Mouse (Mus musculus) liver, postnatal 0 days (tissue): ENCODE results near the gene Elf2. TPM values are rescaled to one million over a fixed set of nuclear protein-coding genes. Genes with fewer than 3 reads are reported as not detected.

Experiments used
- ATAC-seq: fragments of 200-750 bp; cut with Nextera tagmentation; 2 replicates; pipeline ENCODE4 v1.8.0; 2017; ENCODE audit warnings: mild to moderate bottlenecking, moderate library complexity
- DNase-seq: peaks from one replicate; pipeline ENCODE4 v3.0.0-alpha.2; 2016
- H3K27ac ChIP-seq: fragments of 300-500 bp; sonication (generic); 2 replicates; pipeline ENCODE4 v1.5.1; 2014; ENCODE audit warnings: antibody characterized with exemption, moderate library complexity, mild to moderate bottlenecking, low read depth
- H3K27me3 ChIP-seq: fragments of 300-500 bp; sonication (generic); 2 replicates; pipeline ENCODE4 v1.6.1; 2014; ENCODE audit warnings: low read length, control low read depth, mixed read lengths; ENCODE audit not compliant: insufficient read depth
- H3K36me3 ChIP-seq: fragments of 300-500 bp; sonication (generic); replicated peaks from 2 replicates; pipeline ENCODE4 v1.6.1; 2014; ENCODE audit warnings: mild to moderate bottlenecking, control low read depth, low read length, moderate library complexity, mixed read lengths; ENCODE audit not compliant: insufficient read depth
- H3K4me1 ChIP-seq: fragments of 300-500 bp; sonication (generic); 2 replicates; pipeline ENCODE4 v1.6.1; 2014; ENCODE audit warnings: antibody characterized with exemption, mild to moderate bottlenecking, control low read depth; ENCODE audit not compliant: insufficient read depth
- H3K4me2 ChIP-seq: fragments of 300-500 bp; sonication (generic); 2 replicates; pipeline ENCODE4 v1.6.1; 2014; ENCODE audit warnings: low read depth, mild to moderate bottlenecking, low read length, moderate library complexity, mixed read lengths
- H3K4me3 ChIP-seq: fragments of 300-500 bp; sonication (generic); 2 replicates; pipeline ENCODE4 v1.5.1; 2014; ENCODE audit warnings: low read depth, low read length
- H3K9ac ChIP-seq: fragments of 300-500 bp; sonication (generic); replicated peaks from 2 replicates; pipeline ENCODE4 v1.6.1; 2014; ENCODE audit warnings: mild to moderate bottlenecking, moderate library complexity
- H3K9me3 ChIP-seq: fragments of 300-500 bp; sonication (generic); 2 replicates; pipeline ENCODE4 v1.6.1; 2016; ENCODE audit warnings: mild to moderate bottlenecking, control low read depth, low read length, mixed read lengths
- CTCF ChIP-seq: sonication (generic); IDR thresholded peaks from 2 replicates; pipeline ENCODE4 v1.5.1; 2016; ENCODE audit warnings: antibody characterized with exemption, low read depth
- EP300 ChIP-seq: IDR thresholded peaks from 2 replicates; pipeline ENCODE4 v1.6.1; 2016; ENCODE audit warnings: antibody characterized with exemption, low read depth, mild to moderate bottlenecking
- WGBS: fragments of 180-500 bp; shearing (Covaris S2); extraction: QIAGEN DNeasy Blood & Tissue Kit; methylation state at CpG from one replicate; pipeline ENCODE4 v1.1.7; 2014; ENCODE audit not compliant: insufficient replicate concordance; 5-methylcytosine and 5-hydroxymethylcytosine counted together
- polyA plus RNA-seq: library from polyadenylated mRNA; unstranded; fragments of >200 nt; fragmentation: Nextera tagmentation; extraction: Ambion mirVana; gene quantifications from 2 replicates; pipeline ENCODE4 v1.2.1, GENCODE M21; 2015

Gene Elf2
- polyA plus RNA-seq, 1 experiment from 2014 or later = 22.1 TPM

GRCm38 (mm10) chr3:51233918-51234751, 106.3 kb downstream of the Elf2 start:
- peaks cover 46% of the 10 kb centered on the region for H3K4me1 ChIP-seq
- H3K27me3 ChIP-seq = no peaks in the 10 kb centered on the region
- no peak overlapping the region for H3K4me3 ChIP-seq
- no peaks in the 10 kb centered on the region for H3K9me3 ChIP-seq
- 35% methylated on average over 13 of the region's 13 CpGs for WGBS
- 0 out of 2 replicates have a peak overlapping the region, but pooled peaks have one; percentile 1 for H3K9ac ChIP-seq
- peak; percentile 77 for ATAC-seq
- peak; percentile 89 for DNase-seq
- no peak for TF ChIP-seq EP300
- TF ChIP-seq CTCF = peak; percentile 100
- peak overlapping the region; percentile 29 for H3K4me2 ChIP-seq
- H3K27ac ChIP-seq = peak overlapping the region; percentile 92
- no peaks in the 10 kb centered on the region; the same call in none of the 2 replicates for H3K36me3 ChIP-seq

DNA sequence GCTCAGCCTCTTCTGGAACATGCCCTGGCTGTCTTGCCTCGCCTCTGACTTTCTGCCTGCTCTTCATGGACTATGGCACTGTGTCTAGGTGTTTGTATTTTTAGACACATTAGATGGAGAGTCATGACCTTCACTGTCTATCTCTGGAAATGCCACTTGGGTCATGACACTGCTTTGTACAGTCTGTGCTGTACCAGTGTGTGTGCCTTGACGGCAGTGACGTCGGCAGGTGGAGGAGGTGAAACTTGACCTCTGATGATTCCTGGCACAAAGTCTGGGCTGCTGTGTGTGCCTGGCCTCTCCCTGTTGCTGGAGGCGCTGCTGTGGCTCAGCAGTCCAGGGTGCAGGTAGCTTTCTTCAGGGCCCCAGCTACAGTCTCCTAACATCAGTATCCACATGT, 107.0 kb downstream of the Elf2 start:
- peak; percentile 77 for ATAC-seq
- H3K4me2 ChIP-seq = peak overlapping the region; percentile 29
- H3K36me3 ChIP-seq = no peaks in the 10 kb centered on the region; the same call in 1 of the 2 replicates

GRCm38 (mm10) chr3:51232205-51232910, 108.1 kb downstream of the Elf2 start:
- H3K9ac ChIP-seq = no peak overlapping the region
- DNase-seq = no peak
- no peaks in the 10 kb centered on the region for H3K9me3 ChIP-seq
- H3K4me3 ChIP-seq = no peak overlapping the region
- ATAC-seq = no peak
- H3K36me3 ChIP-seq = no peaks in the 10 kb centered on the region; the same call in 1 of the 2 replicates
- TF ChIP-seq CTCF = no peak
- no peak for TF ChIP-seq EP300
- peaks cover 54% of the 10 kb centered on the region for H3K4me1 ChIP-seq
- peak overlapping the region; percentile 56 for H3K4me2 ChIP-seq
- no peaks in the 10 kb centered on the region for H3K27me3 ChIP-seq
- WGBS = 72% methylated on average over 3 of the region's 3 CpGs
- H3K27ac ChIP-seq = peak overlapping the region; percentile 92

More for the DNA sequence above, 107.0 kb downstream of the Elf2 start:
- DNase-seq = peak; percentile 70
- peak overlapping the region; percentile 92 for H3K27ac ChIP-seq
- H3K27me3 ChIP-seq = no peaks in the 10 kb centered on the region
- H3K9me3 ChIP-seq = no peaks in the 10 kb centered on the region
- peaks cover 50% of the 10 kb centered on the region for H3K4me1 ChIP-seq
- H3K9ac ChIP-seq = 0 out of 2 replicates have a peak overlapping the region, but pooled peaks have one; percentile 1
- 63% methylated on average over 5 of the region's 5 CpGs for WGBS
- TF ChIP-seq CTCF (no peak), EP300 (peak; percentile 52; the same call in 1 of the 2 replicates)
- no peak overlapping the region for H3K4me3 ChIP-seq

DNA sequence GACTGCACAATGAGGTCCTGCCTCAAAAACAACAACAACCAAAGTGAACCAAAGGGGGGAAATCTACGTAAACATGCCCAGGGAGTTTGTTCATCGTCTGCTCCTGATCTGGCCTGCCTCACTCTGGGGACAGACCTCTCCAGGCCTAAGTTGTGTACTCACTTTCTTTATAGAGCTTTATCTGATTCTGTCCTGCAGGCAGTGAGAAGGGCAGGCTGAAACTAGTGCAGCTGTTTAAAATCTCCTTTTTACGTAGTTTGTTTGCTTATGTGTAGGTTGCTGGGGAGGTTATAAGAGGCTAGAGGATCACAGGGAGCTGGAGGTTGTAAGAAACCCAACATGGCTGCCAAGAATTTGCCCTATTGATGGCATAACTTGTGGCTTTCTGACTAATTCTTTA, 109.0 kb downstream of the Elf2 start:
- no peak for DNase-seq
- H3K4me3 ChIP-seq = no peak overlapping the region

GRCm38 (mm10) chr3:51230886-51231285, 109.6 kb downstream of the Elf2 start:
- H3K27me3 ChIP-seq = no peaks in the 10 kb centered on the region
- ATAC-seq (no peak), DNase-seq (no peak)
- TF ChIP-seq EP300 (no peak), CTCF (no peak)
- H3K4me1 ChIP-seq = peaks cover 56% of the 10 kb centered on the region
- H3K9ac ChIP-seq = peak overlapping the region; percentile 47
- peak overlapping the region; percentile 56 for H3K4me2 ChIP-seq
- 56% methylated on average over 5 of the region's 5 CpGs for WGBS
- H3K36me3 ChIP-seq = no peaks in the 10 kb centered on the region
- peak overlapping the region; percentile 92 for H3K27ac ChIP-seq
- H3K9me3 ChIP-seq = no peaks in the 10 kb centered on the region
- H3K4me3 ChIP-seq = 0 out of 2 replicates have a peak overlapping the region, but pooled peaks have one; percentile 2

More for the DNA sequence above, 109.0 kb downstream of the Elf2 start:
- TF ChIP-seq CTCF (no peak), EP300 (peak; percentile 55)
- 27% methylated on average over 3 of the region's 3 CpGs for WGBS
- Histone ChIP-seq H3K9ac (peak overlapping the region; percentile 47), H3K9me3 (no peaks in the 10 kb centered on the region), H3K36me3 (no peaks in the 10 kb centered on the region; the same call in 1 of the 2 replicates), H3K4me1 (peaks cover 56% of the 10 kb centered on the region), H3K27ac (peak overlapping the region; percentile 92), H3K4me2 (peak overlapping the region; percentile 56), H3K27me3 (no peaks in the 10 kb centered on the region)
- no peak for ATAC-seq
